Mouse (Mus musculus) thymus, postnatal 4 days (tissue): ENCODE data around the gene C1qa.

Experiments
- DNase-seq: peaks from one replicate; pipeline ENCODE4 v3.0.0; 2021

C1qa gene

GRCm38 (mm10) chr4:136898637-136899036, at the start of gene C1qa:
C1qa (minus strand) TSS chr4:136898803.
- DNase-seq, result no peak

- DNase-seq, result no peak
These were observed 46.8 kb upstream of the C1qa start for GRCm38 (mm10) chr4:136945397-136945796.

GRCm38 (mm10) chr4:136944558-136945350, 46.2 kb upstream of the C1qa start:
- no peak for DNase-seq

- no peak for DNase-seq
These were observed 44.6 kb upstream of the C1qa start for GRCm38 (mm10) chr4:136943175-136943574.

GRCm38 (mm10) chr4:136942761-136943160, 44.2 kb upstream of the C1qa start:
- DNase-seq, result no peak

- DNase-seq, result no peak
These were observed 39.3 kb upstream of the C1qa start for GRCm38 (mm10) chr4:136937935-136938334.

GRCm38 (mm10) chr4:136937344-136937743, 38.7 kb upstream of the C1qa start:
- no peak for DNase-seq

- no peak for DNase-seq
These were observed 36.4 kb upstream of the C1qa start for GRCm38 (mm10) chr4:136934746-136935613.

GRCm38 (mm10) chr4:136930474-136930873, 31.9 kb upstream of the C1qa start:
- DNase-seq, result no peak

GRCm38 (mm10) chr4:136928928-136929327, 30.3 kb upstream of the C1qa start:
- DNase-seq, result peak; percentile 28

GRCm38 (mm10) chr4:136925804-136926203, 27.2 kb upstream of the C1qa start:
- no peak for DNase-seq

GRCm38 (mm10) chr4:136924529-136924928, 25.9 kb upstream of the C1qa start:
- DNase-seq, result peak; percentile 81

GRCm38 (mm10) chr4:136919526-136919925, 20.9 kb upstream of the C1qa start:
- no peak for DNase-seq

- DNase-seq, result no peak
These were observed 20.2 kb upstream of the C1qa start for GRCm38 (mm10) chr4:136918834-136919233.

- no peak for DNase-seq
These were observed 18.5 kb upstream of the C1qa start for GRCm38 (mm10) chr4:136917165-136917524.

GRCm38 (mm10) chr4:136916359-136917164, 18.0 kb upstream of the C1qa start:
- no peak for DNase-seq

GRCm38 (mm10) chr4:136912841-136913240, 14.2 kb upstream of the C1qa start:
- DNase-seq, result no peak

- DNase-seq, result no peak
These were observed 13.2 kb upstream of the C1qa start for GRCm38 (mm10) chr4:136911804-136912203.

- no peak for DNase-seq
These were observed 12.6 kb upstream of the C1qa start for GRCm38 (mm10) chr4:136911211-136911646.

GRCm38 (mm10) chr4:136907809-136908208, 9.2 kb upstream of the C1qa start:
- DNase-seq, result no peak

GRCm38 (mm10) chr4:136907033-136907432, 8.4 kb upstream of the C1qa start:
- peak; percentile 75 for DNase-seq

- no peak for DNase-seq
These were observed 6.3 kb upstream of the C1qa start for GRCm38 (mm10) chr4:136904767-136905539.
